Mouse (Mus musculus): ENCODE measurements around the gene Dusp3. TPM values are rescaled to one million over a fixed set of nuclear protein-coding genes. Genes with fewer than 3 reads are reported as not detected.

Dusp3 gene
- polyA plus RNA-seq, 1 experiment = 98.5 TPM

DNA sequence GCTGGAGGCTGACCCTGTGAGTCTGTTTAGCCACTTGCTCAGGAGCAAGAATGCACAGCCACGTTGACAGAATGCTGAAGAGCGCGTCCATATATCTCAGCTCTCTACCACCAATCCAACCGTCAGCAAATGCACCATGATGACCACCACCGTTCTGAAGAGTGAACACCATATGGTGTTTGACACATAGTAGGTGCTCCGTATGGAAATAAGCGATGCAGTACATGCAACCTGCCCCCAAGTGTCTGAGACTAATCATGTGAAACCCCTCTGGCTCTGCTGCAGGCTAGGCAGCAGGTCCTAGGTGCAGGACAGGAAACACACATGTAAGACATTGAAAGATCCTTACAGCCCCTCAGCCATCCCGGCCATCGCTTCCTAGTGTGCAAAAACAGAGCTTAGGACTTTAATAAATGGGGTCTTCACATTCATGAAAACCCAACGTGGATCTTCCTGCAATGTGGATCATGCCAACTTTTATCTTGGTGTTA is 3.3 kb downstream of the Dusp3 start:
- H3K4me1 ChIP-seq (ENCODE audit: control insufficient read depth, insufficient read depth, low read length) = peaks cover 33% of the 10 kb centered on the region
- H3K4me3 ChIP-seq (replicated peaks; ENCODE audit: insufficient read depth, low read depth, low read length) = peak overlapping the region; percentile 74
- peak overlapping the region; percentile 70 for H3K27ac ChIP-seq (ENCODE audit: insufficient read depth, low read length)
- TF ChIP-seq POLR2A (IDR thresholded peaks at IDR 0.05; ENCODE audit: borderline replicate concordance, insufficient read depth, low read length) (no peak), CTCF (IDR thresholded peaks at IDR 0.05; ENCODE audit: borderline replicate concordance, insufficient read depth, low read depth, low read length) (no peak)
- 33% methylated on average over 10 of the region's 10 CpGs for WGBS
- DNase-seq = peak in 1 of 2 experiments; percentile 38
- H3K27me3 ChIP-seq (ENCODE audit: control insufficient read depth, insufficient read depth, low read length) = no peaks in the 10 kb centered on the region

DNA sequence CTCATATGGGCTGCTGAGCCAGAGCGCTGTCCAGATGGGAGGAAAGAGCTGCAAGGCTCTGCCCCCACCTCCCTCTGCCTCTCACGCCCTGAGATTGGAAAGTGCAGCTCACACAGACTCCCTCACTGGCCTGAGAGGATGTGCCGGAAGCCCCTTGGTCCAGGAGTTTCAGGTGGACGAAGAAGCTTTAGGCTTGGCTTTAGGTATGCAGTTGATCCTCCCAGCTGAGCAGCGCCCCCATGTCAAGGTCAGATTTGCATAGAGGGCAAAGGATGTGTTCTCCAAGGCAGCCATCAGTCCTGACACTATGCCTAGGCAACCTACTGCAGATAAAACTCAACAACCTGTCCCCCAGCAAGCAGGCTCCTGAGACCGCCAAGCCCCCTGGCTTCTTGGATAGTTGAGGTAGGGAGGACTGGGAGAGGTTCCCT is 3.8 kb downstream of the Dusp3 start:
- TF ChIP-seq POLR2A (IDR thresholded peaks at IDR 0.05; ENCODE audit: borderline replicate concordance, insufficient read depth, low read length) (no peak), CTCF (IDR thresholded peaks at IDR 0.05; ENCODE audit: borderline replicate concordance, insufficient read depth, low read depth, low read length) (no peak)
- Histone ChIP-seq H3K4me1 (ENCODE audit: control insufficient read depth, insufficient read depth, low read length) (peaks cover 37% of the 10 kb centered on the region), H3K4me3 (replicated peaks; ENCODE audit: insufficient read depth, low read depth, low read length) (peak overlapping the region; percentile 74), H3K27me3 (ENCODE audit: control insufficient read depth, insufficient read depth, low read length) (no peaks in the 10 kb centered on the region), H3K27ac (ENCODE audit: insufficient read depth, low read length) (peak overlapping the region; percentile 70)
- 69% methylated on average over 5 of the region's 6 CpGs for WGBS
- peak; percentile 45 to 50 for DNase-seq

DNA sequence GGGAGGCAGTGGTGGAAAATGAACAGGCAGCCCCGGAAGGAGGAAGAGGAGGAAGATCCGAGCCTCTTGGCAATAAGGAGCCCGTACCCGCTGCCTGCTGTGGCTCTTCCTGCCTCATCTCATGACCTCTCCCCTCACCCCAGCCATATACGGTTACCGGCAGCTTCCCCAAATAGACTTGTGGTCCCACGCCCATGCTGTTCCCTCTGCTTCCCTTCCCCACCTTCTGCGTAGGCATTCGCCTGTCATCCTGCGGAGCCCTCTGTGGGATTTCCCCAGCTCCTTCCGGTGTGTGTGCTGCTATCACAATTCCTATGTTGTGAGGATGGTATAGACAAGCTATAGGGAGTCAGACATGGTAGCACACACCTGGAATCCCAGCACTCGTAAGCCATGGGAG is 5.0 kb downstream of the Dusp3 start:
- 80% methylated on average over 12 of the region's 12 CpGs for WGBS
- no peak for DNase-seq
- Histone ChIP-seq H3K4me3 (replicated peaks; ENCODE audit: insufficient read depth, low read depth, low read length) (no peak overlapping the region), H3K27me3 (ENCODE audit: control insufficient read depth, insufficient read depth, low read length) (no peaks in the 10 kb centered on the region), H3K4me1 (ENCODE audit: control insufficient read depth, insufficient read depth, low read length) (peaks cover 39% of the 10 kb centered on the region), H3K27ac (ENCODE audit: insufficient read depth, low read length) (no peak overlapping the region; the same call in 1 of the 2 replicates)
- TF ChIP-seq CTCF (IDR thresholded peaks at IDR 0.05; ENCODE audit: borderline replicate concordance, insufficient read depth, low read depth, low read length) (no peak), POLR2A (IDR thresholded peaks at IDR 0.05; ENCODE audit: borderline replicate concordance, insufficient read depth, low read length) (no peak)

DNA sequence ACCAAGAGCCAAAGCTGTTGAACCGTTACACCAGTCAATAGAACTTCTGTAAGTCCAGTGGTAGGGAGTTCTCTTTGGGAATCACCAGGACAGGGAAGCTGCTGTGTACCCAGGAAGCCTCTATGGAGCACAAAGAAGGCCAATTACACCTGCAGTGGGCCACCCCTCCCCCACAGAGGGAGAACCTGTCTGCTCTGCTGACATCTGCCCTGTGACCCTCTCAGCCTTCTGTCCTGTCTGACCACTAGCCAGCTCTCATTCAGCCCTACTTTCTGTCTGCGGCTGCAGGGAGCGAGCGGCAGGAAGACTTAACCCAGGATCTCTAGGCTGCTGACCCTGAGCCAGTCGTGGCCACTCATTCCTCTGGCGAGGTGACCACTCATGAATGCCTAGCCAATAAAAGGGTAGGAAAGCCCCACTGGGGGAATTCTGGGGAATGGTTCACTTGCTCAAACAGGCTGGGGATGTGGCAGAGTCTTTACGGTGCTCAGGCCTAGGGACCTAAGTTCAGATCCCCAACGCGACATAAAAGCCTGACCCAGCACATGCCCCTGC is 6.1 kb downstream of the Dusp3 start:
- H3K27ac ChIP-seq (ENCODE audit: insufficient read depth, low read length) = no peak overlapping the region
- 60% methylated on average over 9 of the region's 9 CpGs for WGBS
- no peaks in the 10 kb centered on the region for H3K27me3 ChIP-seq (ENCODE audit: control insufficient read depth, insufficient read depth, low read length)
- TF ChIP-seq POLR2A (IDR thresholded peaks at IDR 0.05; ENCODE audit: borderline replicate concordance, insufficient read depth, low read length) (no peak), CTCF (IDR thresholded peaks at IDR 0.05; ENCODE audit: borderline replicate concordance, insufficient read depth, low read depth, low read length) (no peak)
- H3K4me3 ChIP-seq (replicated peaks; ENCODE audit: insufficient read depth, low read depth, low read length) = no peak overlapping the region
- DNase-seq = no peak
- H3K4me1 ChIP-seq (ENCODE audit: control insufficient read depth, insufficient read depth, low read length) = peaks cover 39% of the 10 kb centered on the region

DNA sequence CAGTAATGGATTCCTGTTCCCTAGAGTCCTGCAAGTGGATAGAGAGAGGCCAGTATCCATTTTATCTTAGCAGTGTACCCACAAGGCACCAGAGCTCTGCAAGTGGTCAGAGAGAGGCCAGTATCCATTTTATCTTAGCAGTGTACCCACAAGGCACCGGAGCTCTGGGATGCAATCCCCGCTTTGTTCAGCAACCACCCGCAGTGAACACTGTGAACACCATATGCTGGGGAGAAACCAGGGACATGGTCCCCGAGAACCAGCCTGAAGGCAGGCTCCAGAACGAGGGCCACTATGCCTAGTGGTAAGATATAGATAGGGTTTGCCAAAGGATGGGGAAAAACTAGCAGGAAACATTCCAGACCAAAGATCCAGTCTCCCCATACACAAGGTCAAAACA is 7.7 kb downstream of the Dusp3 start:
- H3K4me1 ChIP-seq (ENCODE audit: control insufficient read depth, insufficient read depth, low read length) = peaks cover 44% of the 10 kb centered on the region
- H3K27me3 ChIP-seq (ENCODE audit: control insufficient read depth, insufficient read depth, low read length) = no peaks in the 10 kb centered on the region
- peak; percentile 59 to 64 for DNase-seq
- H3K27ac ChIP-seq (ENCODE audit: insufficient read depth, low read length) = peak overlapping the region; percentile 68
- TF ChIP-seq CTCF (IDR thresholded peaks at IDR 0.05; ENCODE audit: borderline replicate concordance, insufficient read depth, low read depth, low read length) = no peak
- no peak for TF ChIP-seq POLR2A (IDR thresholded peaks at IDR 0.05; ENCODE audit: borderline replicate concordance, insufficient read depth, low read length)
- 13% methylated on average over 5 of the region's 5 CpGs for WGBS
- H3K4me3 ChIP-seq (replicated peaks; ENCODE audit: insufficient read depth, low read depth, low read length) = no peak overlapping the region

DNA sequence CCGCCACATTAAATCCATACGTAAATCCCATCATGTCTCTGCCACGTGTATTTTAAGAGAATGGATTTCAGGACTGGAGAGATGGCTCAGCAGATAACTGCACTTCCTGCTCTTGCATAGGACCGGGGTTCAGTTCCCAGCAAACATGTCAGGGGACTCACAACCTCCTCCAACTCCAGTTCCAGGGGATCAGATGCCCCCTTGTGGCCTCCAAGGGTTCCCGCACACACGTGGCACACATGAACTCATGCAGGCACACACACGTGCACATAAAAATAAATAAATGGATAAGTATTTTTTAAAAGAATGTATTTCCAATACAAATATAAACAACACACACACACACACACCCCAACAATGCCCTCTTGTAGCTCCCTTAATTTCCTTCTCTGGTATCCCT is 9.9 kb downstream of the Dusp3 start:
- DNase-seq = no peak
- TF ChIP-seq CTCF (IDR thresholded peaks at IDR 0.05; ENCODE audit: borderline replicate concordance, insufficient read depth, low read depth, low read length) = peak; percentile 23; the same call in 1 of the 2 replicates
- no peak for TF ChIP-seq POLR2A (IDR thresholded peaks at IDR 0.05; ENCODE audit: borderline replicate concordance, insufficient read depth, low read length)
- no peaks in the 10 kb centered on the region for H3K27me3 ChIP-seq (ENCODE audit: control insufficient read depth, insufficient read depth, low read length)
- H3K27ac ChIP-seq (ENCODE audit: insufficient read depth, low read length) = no peak overlapping the region
- H3K4me3 ChIP-seq (replicated peaks; ENCODE audit: insufficient read depth, low read depth, low read length) = no peak overlapping the region
- H3K4me1 ChIP-seq (ENCODE audit: control insufficient read depth, insufficient read depth, low read length) = peaks cover 38% of the 10 kb centered on the region
- WGBS = 94% methylated on average over 7 of the region's 7 CpGs

DNA sequence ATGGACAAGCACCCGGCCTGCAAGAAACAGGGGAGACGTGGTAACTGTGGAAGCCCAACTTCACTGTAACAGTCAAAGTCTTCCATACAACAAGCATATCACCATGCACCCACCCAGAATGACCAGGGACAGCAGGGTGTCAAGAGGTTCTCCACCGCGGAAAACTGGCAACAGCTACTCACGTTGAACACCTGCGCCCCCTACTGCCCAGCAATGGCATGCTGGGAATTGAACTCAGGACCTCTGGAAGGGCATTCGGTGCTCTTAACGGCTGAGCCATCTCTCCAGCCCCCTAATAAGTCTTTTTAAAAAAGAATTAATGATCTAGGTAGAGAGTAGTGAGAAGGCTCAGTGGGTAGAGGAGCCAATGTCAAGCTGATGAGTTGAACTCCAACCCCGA is 11.9 kb downstream of the Dusp3 start:
- peak in 1 of 2 experiments; percentile 41 for DNase-seq
- Histone ChIP-seq H3K4me1 (ENCODE audit: control insufficient read depth, insufficient read depth, low read length) (peaks cover 30% of the 10 kb centered on the region), H3K4me3 (replicated peaks; ENCODE audit: insufficient read depth, low read depth, low read length) (no peak overlapping the region), H3K27me3 (ENCODE audit: control insufficient read depth, insufficient read depth, low read length) (no peaks in the 10 kb centered on the region), H3K27ac (ENCODE audit: insufficient read depth, low read length) (no peak overlapping the region)
- TF ChIP-seq CTCF (IDR thresholded peaks at IDR 0.05; ENCODE audit: borderline replicate concordance, insufficient read depth, low read depth, low read length) (peak; percentile 43; the same call in 1 of the 2 replicates), POLR2A (IDR thresholded peaks at IDR 0.05; ENCODE audit: borderline replicate concordance, insufficient read depth, low read length) (no peak)
- WGBS = 53% methylated on average over 9 of the region's 9 CpGs

DNA sequence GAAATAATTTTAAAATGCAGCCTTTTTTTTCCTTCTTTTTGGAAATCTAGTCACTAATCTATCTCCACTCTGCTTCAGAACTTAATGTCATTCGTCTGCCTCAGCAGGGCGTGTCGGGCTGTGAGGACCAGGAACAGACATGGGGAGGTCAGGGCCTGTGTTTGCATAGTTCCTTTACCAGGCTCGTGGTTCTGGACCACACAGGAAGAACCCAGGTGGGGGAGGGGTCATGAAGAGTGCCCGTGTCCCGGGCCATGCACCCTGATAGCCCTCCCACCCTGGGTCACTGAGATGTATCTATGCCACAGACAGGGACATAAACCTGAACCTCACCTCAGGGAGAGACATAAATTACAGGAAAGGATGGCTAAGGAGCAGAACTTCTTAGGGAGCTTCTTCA is 12.6 kb downstream of the Dusp3 start:
- H3K4me1 ChIP-seq (ENCODE audit: control insufficient read depth, insufficient read depth, low read length) = peaks cover 26% of the 10 kb centered on the region
- no peak overlapping the region for H3K4me3 ChIP-seq (replicated peaks; ENCODE audit: insufficient read depth, low read depth, low read length)
- no peak for DNase-seq
- H3K27me3 ChIP-seq (ENCODE audit: control insufficient read depth, insufficient read depth, low read length) = no peaks in the 10 kb centered on the region
- no peak overlapping the region for H3K27ac ChIP-seq (ENCODE audit: insufficient read depth, low read length)
- TF ChIP-seq CTCF (IDR thresholded peaks at IDR 0.05; ENCODE audit: borderline replicate concordance, insufficient read depth, low read depth, low read length) (no peak), POLR2A (IDR thresholded peaks at IDR 0.05; ENCODE audit: borderline replicate concordance, insufficient read depth, low read length) (no peak)
- WGBS = 69% methylated on average over 6 of the region's 6 CpGs
